Mouse (Mus musculus): ENCODE data around the gene Sh3glb1. TPM values are rescaled to one million over a fixed set of nuclear protein-coding genes. Genes with fewer than 3 reads are reported as not detected.

Gene Sh3glb1
- polyA plus RNA-seq, 1 experiment from 2014 or later, result 162 TPM

Other genes starting within 250 kb of the Sh3glb1 start
- gene Hs2st1, start 150.2 kb downstream of the Sh3glb1 start, polyA plus RNA-seq (2015; fragmentation: Nextera tagmentation; extraction: Ambion mirVana), result 7.6 and 10.8 TPM in 2 replicates
- gene Selenof, start 150.0 kb downstream of the Sh3glb1 start, polyA plus RNA-seq (2015; fragmentation: Nextera tagmentation; extraction: Ambion mirVana), result 519 and 548 TPM in 2 replicates
- gene Clca3a1, start 40.6 kb upstream of the Sh3glb1 start, polyA plus RNA-seq (2015; fragmentation: Nextera tagmentation; extraction: Ambion mirVana), result 0.65 and 0.68 TPM in 2 replicates
- gene Clca3a2, start 99.2 kb upstream of the Sh3glb1 start, polyA plus RNA-seq (2015; fragmentation: Nextera tagmentation; extraction: Ambion mirVana), result 1.1 and 1.3 TPM in 2 replicates
- gene Clca3b, start 129.0 kb upstream of the Sh3glb1 start, polyA plus RNA-seq (2015; fragmentation: Nextera tagmentation; extraction: Ambion mirVana), result 0.84 and 1.0 TPM in 2 replicates
- gene Clca4b, start 212.2 kb upstream of the Sh3glb1 start, polyA plus RNA-seq (2015; fragmentation: Nextera tagmentation; extraction: Ambion mirVana), result 0.05 TPM in 1 of 2 replicates, not detected in the other

All from thymus, postnatal 0 days (tissue).